Mouse (Mus musculus) R1 (cell line): Measurements from ENCODE around the gene Pla2g1b.
A peak's percentile ranks its signal among the peaks of the same experiment; 100 is the strongest.

Experiments used
- DNase-seq: peaks from one replicate; pipeline ENCODE4 v3.0.0-alpha.2; 2018; ENCODE audit warnings: low read depth, low spot score

Gene Pla2g1b

GRCm38 (mm10) chr5:115483947-115484920, 18.2 kb downstream of the Pla2g1b start, which contains the start of gene Sirt4:
Gene Sirt4 (minus strand): TSS chr5:115484725.
- DNase-seq = peak; percentile 99

GRCm38 (mm10) chr5:115484996-115485395, 18.9 kb downstream of the Pla2g1b start:
- DNase-seq = no peak

- DNase-seq = no peak
Measured at GRCm38 (mm10) chr5:115485489-115486205, 19.6 kb downstream of the Pla2g1b start.

GRCm38 (mm10) chr5:115486726-115487125, 20.7 kb downstream of the Pla2g1b start:
- no peak for DNase-seq

GRCm38 (mm10) chr5:115487353-115487752, 21.3 kb downstream of the Pla2g1b start:
- no peak for DNase-seq

GRCm38 (mm10) chr5:115487942-115488580, 22.0 kb downstream of the Pla2g1b start:
- no peak for DNase-seq

- peak; percentile 74 for DNase-seq
Measured at GRCm38 (mm10) chr5:115488841-115489698, 23.0 kb downstream of the Pla2g1b start.

GRCm38 (mm10) chr5:115489699-115490637, 23.9 kb downstream of the Pla2g1b start:
- DNase-seq = peak; percentile 99

GRCm38 (mm10) chr5:115490638-115491000, 24.6 kb downstream of the Pla2g1b start:
- DNase-seq = no peak

- DNase-seq = no peak
Measured at GRCm38 (mm10) chr5:115491076-115491475, 25.0 kb downstream of the Pla2g1b start.

GRCm38 (mm10) chr5:115491771-115492322, 25.8 kb downstream of the Pla2g1b start:
- DNase-seq = peak; percentile 86

- DNase-seq = peak; percentile 68
Measured at GRCm38 (mm10) chr5:115492711-115493335, 26.8 kb downstream of the Pla2g1b start.

- DNase-seq = no peak
Measured at GRCm38 (mm10) chr5:115493441-115493840, 27.4 kb downstream of the Pla2g1b start.

- DNase-seq = peak; percentile 84
Measured at GRCm38 (mm10) chr5:115495618-115496017, 29.6 kb downstream of the Pla2g1b start.

GRCm38 (mm10) chr5:115497033-115497432, 31.0 kb downstream of the Pla2g1b start:
- peak; percentile 83 for DNase-seq

- DNase-seq = peak; percentile 59
Measured at GRCm38 (mm10) chr5:115498307-115499240, 32.5 kb downstream of the Pla2g1b start.

GRCm38 (mm10) chr5:115500383-115500935, 34.4 kb downstream of the Pla2g1b start:
- DNase-seq = no peak

GRCm38 (mm10) chr5:115503035-115503434, 37.0 kb downstream of the Pla2g1b start:
- DNase-seq = no peak
